In the genomic region with DNA sequence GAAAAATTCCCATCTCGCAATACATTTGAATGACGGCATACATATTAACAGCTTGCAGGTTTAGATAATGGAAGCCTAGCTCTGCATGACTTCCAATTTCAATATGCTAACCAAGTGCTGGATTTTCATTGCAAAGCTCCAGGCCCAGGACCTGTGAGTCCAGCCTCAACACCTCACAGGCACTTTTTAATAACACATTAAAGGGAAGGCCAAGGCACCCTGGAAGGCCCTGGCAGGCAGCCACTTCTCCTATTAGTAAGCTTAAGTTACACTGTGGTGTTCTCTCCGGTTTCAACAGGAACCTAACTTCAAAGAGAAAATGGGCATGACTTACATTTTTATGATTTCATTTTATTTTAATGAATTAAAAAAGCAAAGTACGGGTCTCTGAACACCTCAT, we compare ENCODE assay signal across 10 mouse cellular contexts.
A peak's percentile ranks its signal among the peaks of the same experiment; 100 is the strongest.
DNase-seq lines count a peak whose midpoint lies in the region; ATAC-seq and TF ChIP-seq lines count a peak whose summit lies in the region.
"Had no signal": no experiment of that assay in that cellular context is flagged by ENCODE, and none has a peak within 500 bp of the region (broad histone marks: within the 10 kb centered on the region; RNA-seq: fewer than 3 reads in every experiment).

No protein-coding gene starts in this region.

- ATAC-seq in kidney, embryonic 16.5 days (ENCODE audit: low FRiP score, low TSS enrichment) = no peak

- TF ChIP-seq POLR2A in brain, embryonic 14.5 days (IDR thresholded peaks at IDR 0.05; ENCODE audit: borderline replicate concordance, extremely low read depth, insufficient read depth, insufficient read length, poor library complexity, severe bottlenecking) = no peak

- no peaks in the 10 kb centered on the region for H3K9me3 ChIP-seq in kidney, embryonic 16.5 days (ENCODE audit: low read length)
- H3K9me3 ChIP-seq: heart, embryonic 10.5 days; hindbrain, embryonic 15.5 days; stomach, embryonic 15.5 days had no signal

- DNase-seq in kidney, adult 11 months = peak; percentile 21
- peak; percentile 68 for DNase-seq in 416B (ENCODE audit: low read depth)
- peak; percentile 73 for DNase-seq in brain, embryonic 14.5 days (ENCODE audit: low read depth)
- DNase-seq in kidney, postnatal 4 days = peak; percentile 28 to 30
- no peak for DNase-seq in thymus, postnatal 36 days
- no peak for DNase-seq in thymus, adult 18-20 months

- H3K9ac ChIP-seq in kidney, embryonic 16.5 days (replicated peaks; ENCODE audit: low read length) = no peak overlapping the region
- H3K9ac ChIP-seq: hindbrain, embryonic 15.5 days; stomach, embryonic 15.5 days had no signal

- H3K27ac ChIP-seq in kidney, embryonic 16.5 days (ENCODE audit: low read length) = no peak overlapping the region
- H3K27ac ChIP-seq: heart, embryonic 10.5 days; hindbrain, embryonic 15.5 days; stomach, embryonic 15.5 days had no signal

- 0 out of 2 replicates have a peak, but pooled peaks cover 5% of the 10 kb centered on the region for H3K4me1 ChIP-seq in kidney, embryonic 16.5 days (ENCODE audit: insufficient read depth, low read length)
- H3K4me1 ChIP-seq: heart, embryonic 10.5 days; hindbrain, embryonic 15.5 days; stomach, embryonic 15.5 days had no signal

- no peak overlapping the region for H3K4me3 ChIP-seq in kidney, embryonic 16.5 days (ENCODE audit: low read length)
- H3K4me3 ChIP-seq: heart, embryonic 10.5 days; hindbrain, embryonic 15.5 days; stomach, embryonic 15.5 days had no signal

- H3K4me2 ChIP-seq in kidney, embryonic 16.5 days (replicated peaks; ENCODE audit: low read depth, low read length) = no peak overlapping the region
- H3K4me2 ChIP-seq: hindbrain, embryonic 15.5 days; stomach, embryonic 15.5 days had no signal

- no peaks in the 10 kb centered on the region for H3K36me3 ChIP-seq in kidney, embryonic 16.5 days (ENCODE audit: insufficient read depth, low read length)
- H3K36me3 ChIP-seq: heart, embryonic 10.5 days; hindbrain, embryonic 15.5 days; stomach, embryonic 15.5 days had no signal

- TF ChIP-seq CTCF in brain, embryonic 14.5 days (IDR thresholded peaks at IDR 0.05; ENCODE audit: borderline replicate concordance, extremely low read depth, insufficient read depth, insufficient read length) = no peak

- WGBS in kidney, embryonic 16.5 days = 48% methylated on average over 4 of the region's 4 CpGs

- no peaks in the 10 kb centered on the region for H3K27me3 ChIP-seq in kidney, embryonic 16.5 days (ENCODE audit: insufficient read depth, low read length)
- H3K27me3 ChIP-seq: hindbrain, embryonic 15.5 days; stomach, embryonic 15.5 days had no signal

Comparison
In these comparisons a context has a peak if more than half of its experiments do, and no peak if none do; other contexts are left out.
1. DNase-seq: peak in kidney, adult 11 months (single experiment), 416B (single experiment), brain, embryonic 14.5 days (single experiment) and kidney, postnatal 4 days (2 of 2); none in thymus, postnatal 36 days (0 of 2) and thymus, adult 18-20 months (0 of 2).